Mouse (Mus musculus) stomach, postnatal 0 days (tissue): ENCODE data around the gene Slc32a1.

Experiments used
- CTCF ChIP-seq: IDR thresholded peaks from 2 replicates; pipeline ENCODE4 v1.5.1; 2016; ENCODE audit warnings: antibody characterized with exemption, low read depth, mild to moderate bottlenecking, moderate library complexity
- EP300 ChIP-seq: optimal IDR thresholded peaks from 2 replicates; pipeline ENCODE3; 2016; ENCODE audit warnings: antibody characterized with exemption

- TF ChIP-seq EP300, result no peak
- TF ChIP-seq CTCF, result no peak
Observed at GRCm38 (mm10) chr2:158606511-158606964, 4.0 kb upstream of the Slc32a1 start.
